Mouse (Mus musculus): Measurements from ENCODE around the gene Sept11. TPM values are rescaled to one million over a fixed set of nuclear protein-coding genes. Genes with fewer than 3 reads are reported as not detected.

The Sept11 gene
- polyA plus RNA-seq, 1 experiment from 2014 or later, result 21.4 TPM

- Histone ChIP-seq H3K4me3 (ENCODE audit: low read depth, low read length) (no peak overlapping the region), H3K27me3 (ENCODE audit: control insufficient read depth, insufficient read depth, low read depth, low read length) (no peaks in the 10 kb centered on the region), H3K27ac (ENCODE audit: low read length) (no peak overlapping the region), H3K36me3 (ENCODE audit: control insufficient read depth, insufficient read depth) (0 out of 2 replicates have a peak, but pooled peaks cover 3% of the 10 kb centered on the region), H3K4me2 (ENCODE audit: low read depth, low read length) (no peak overlapping the region), H3K9ac (ENCODE audit: low read depth, low read length) (no peak overlapping the region), H3K4me1 (ENCODE audit: control insufficient read depth, low read depth, low read length) (no peaks in the 10 kb centered on the region), H3K9me3 (replicated peaks; ENCODE audit: control insufficient read depth, low read length) (no peaks in the 10 kb centered on the region)
- no peak for ATAC-seq (ENCODE audit: low read depth)
- 85% methylated on average over 15 of the region's 15 CpGs for WGBS (ENCODE audit: insufficient replicate concordance)
These were observed 78.2 kb downstream of the Sept11 start for GRCm38 (mm10) chr5:93171420-93171819.

- Histone ChIP-seq H3K4me2 (ENCODE audit: low read depth, low read length) (no peak overlapping the region), H3K27me3 (ENCODE audit: control insufficient read depth, insufficient read depth, low read depth, low read length) (no peaks in the 10 kb centered on the region), H3K36me3 (ENCODE audit: control insufficient read depth, insufficient read depth) (no peaks in the 10 kb centered on the region), H3K27ac (ENCODE audit: low read length) (no peak overlapping the region), H3K4me3 (ENCODE audit: low read depth, low read length) (no peak overlapping the region), H3K9me3 (replicated peaks; ENCODE audit: control insufficient read depth, low read length) (no peaks in the 10 kb centered on the region), H3K9ac (ENCODE audit: low read depth, low read length) (no peak overlapping the region), H3K4me1 (ENCODE audit: control insufficient read depth, low read depth, low read length) (no peaks in the 10 kb centered on the region)
- 77% methylated on average over 6 of the region's 6 CpGs for WGBS (ENCODE audit: insufficient replicate concordance)
- ATAC-seq (ENCODE audit: low read depth), result no peak
These were observed 79.3 kb downstream of the Sept11 start for GRCm38 (mm10) chr5:93172536-93172935.

DNA sequence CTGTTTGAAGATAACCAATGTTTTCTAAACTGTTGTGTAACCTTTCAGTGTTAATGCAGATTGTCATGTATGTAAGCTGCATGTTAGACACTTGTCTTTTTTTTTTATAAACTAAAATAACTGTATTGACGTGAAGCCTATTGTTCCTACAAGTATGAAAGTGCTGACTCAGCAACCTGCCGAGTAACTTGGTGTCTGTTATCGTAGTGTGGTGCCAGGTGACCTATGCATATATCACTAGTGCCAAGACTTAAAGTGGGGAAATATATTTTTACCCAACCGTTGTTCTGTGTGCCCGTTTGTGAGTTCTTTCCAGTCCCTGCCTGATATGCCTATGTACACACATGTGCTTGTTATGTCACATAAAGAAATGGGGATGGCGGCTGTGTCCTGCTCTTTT, 81.4 kb downstream of the Sept11 start:
- ATAC-seq (ENCODE audit: low read depth), result no peak
- Histone ChIP-seq H3K4me2 (ENCODE audit: low read depth, low read length) (no peak overlapping the region), H3K9ac (ENCODE audit: low read depth, low read length) (no peak overlapping the region), H3K9me3 (replicated peaks; ENCODE audit: control insufficient read depth, low read length) (no peaks in the 10 kb centered on the region), H3K36me3 (ENCODE audit: control insufficient read depth, insufficient read depth) (no peaks in the 10 kb centered on the region; the same call in 1 of the 2 replicates), H3K27me3 (ENCODE audit: control insufficient read depth, insufficient read depth, low read depth, low read length) (no peaks in the 10 kb centered on the region), H3K27ac (ENCODE audit: low read length) (no peak overlapping the region), H3K4me3 (ENCODE audit: low read depth, low read length) (no peak overlapping the region), H3K4me1 (ENCODE audit: control insufficient read depth, low read depth, low read length) (no peaks in the 10 kb centered on the region)
- 69% methylated on average over 6 of the region's 6 CpGs for WGBS (ENCODE audit: insufficient replicate concordance)

- Histone ChIP-seq H3K4me1 (ENCODE audit: control insufficient read depth, low read depth, low read length) (no peaks in the 10 kb centered on the region), H3K27ac (ENCODE audit: low read length) (no peak overlapping the region), H3K9me3 (replicated peaks; ENCODE audit: control insufficient read depth, low read length) (no peaks in the 10 kb centered on the region), H3K36me3 (ENCODE audit: control insufficient read depth, insufficient read depth) (peaks cover 9% of the 10 kb centered on the region; the same call in 1 of the 2 replicates), H3K9ac (ENCODE audit: low read depth, low read length) (no peak overlapping the region), H3K27me3 (ENCODE audit: control insufficient read depth, insufficient read depth, low read depth, low read length) (no peaks in the 10 kb centered on the region), H3K4me2 (ENCODE audit: low read depth, low read length) (no peak overlapping the region), H3K4me3 (ENCODE audit: low read depth, low read length) (no peak overlapping the region)
- ATAC-seq (ENCODE audit: low read depth), result no peak
- WGBS (ENCODE audit: insufficient replicate concordance), result 72% methylated on average over 6 of the region's 6 CpGs
These were observed 85.4 kb downstream of the Sept11 start for GRCm38 (mm10) chr5:93178616-93179015.

GRCm38 (mm10) chr5:93180252-93180651, 87.0 kb downstream of the Sept11 start:
- Histone ChIP-seq H3K4me1 (ENCODE audit: control insufficient read depth, low read depth, low read length) (no peaks in the 10 kb centered on the region), H3K27ac (ENCODE audit: low read length) (no peak overlapping the region), H3K36me3 (ENCODE audit: control insufficient read depth, insufficient read depth) (peaks cover 10% of the 10 kb centered on the region; the same call in 1 of the 2 replicates), H3K9me3 (replicated peaks; ENCODE audit: control insufficient read depth, low read length) (no peaks in the 10 kb centered on the region), H3K4me2 (ENCODE audit: low read depth, low read length) (no peak overlapping the region), H3K9ac (ENCODE audit: low read depth, low read length) (no peak overlapping the region), H3K4me3 (ENCODE audit: low read depth, low read length) (no peak overlapping the region), H3K27me3 (ENCODE audit: control insufficient read depth, insufficient read depth, low read depth, low read length) (no peaks in the 10 kb centered on the region)
- WGBS (ENCODE audit: insufficient replicate concordance), result 60% methylated on average over 2 of the region's 2 CpGs
- ATAC-seq (ENCODE audit: low read depth), result no peak

DNA sequence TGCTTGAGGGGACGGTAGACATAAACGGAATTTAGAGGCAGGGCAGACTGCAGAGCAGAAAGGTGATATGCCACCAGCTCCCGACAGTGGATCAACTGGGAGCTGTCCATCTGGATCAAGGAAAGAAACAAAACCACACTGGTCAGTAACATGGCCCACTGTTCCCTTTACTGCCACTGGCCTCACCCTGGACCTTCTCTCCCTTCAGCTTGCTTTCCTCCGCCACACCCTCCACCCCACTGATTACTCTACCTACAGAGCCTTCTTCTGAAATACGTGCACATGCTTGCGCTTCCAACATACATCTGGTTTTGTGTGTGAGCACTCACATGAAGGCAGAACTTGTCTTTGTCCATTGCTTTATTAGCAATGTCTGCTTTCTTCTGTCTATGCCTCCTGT, 90.1 kb downstream of the Sept11 start:
- Histone ChIP-seq H3K36me3 (ENCODE audit: control insufficient read depth, insufficient read depth) (peaks cover 29% of the 10 kb centered on the region), H3K9ac (ENCODE audit: low read depth, low read length) (no peak overlapping the region), H3K4me2 (ENCODE audit: low read depth, low read length) (no peak overlapping the region), H3K4me1 (ENCODE audit: control insufficient read depth, low read depth, low read length) (no peaks in the 10 kb centered on the region), H3K27me3 (ENCODE audit: control insufficient read depth, insufficient read depth, low read depth, low read length) (no peaks in the 10 kb centered on the region), H3K9me3 (replicated peaks; ENCODE audit: control insufficient read depth, low read length) (no peaks in the 10 kb centered on the region), H3K4me3 (ENCODE audit: low read depth, low read length) (no peak overlapping the region), H3K27ac (ENCODE audit: low read length) (no peak overlapping the region)
- no peak for ATAC-seq (ENCODE audit: low read depth)
- WGBS (ENCODE audit: insufficient replicate concordance), result 88% methylated on average over 6 of the region's 6 CpGs

GRCm38 (mm10) chr5:93184548-93184947, 91.3 kb downstream of the Sept11 start:
- Histone ChIP-seq H3K9ac (ENCODE audit: low read depth, low read length) (no peak overlapping the region), H3K4me1 (ENCODE audit: control insufficient read depth, low read depth, low read length) (no peaks in the 10 kb centered on the region), H3K27ac (ENCODE audit: low read length) (no peak overlapping the region), H3K4me2 (ENCODE audit: low read depth, low read length) (no peak overlapping the region), H3K9me3 (replicated peaks; ENCODE audit: control insufficient read depth, low read length) (no peaks in the 10 kb centered on the region), H3K4me3 (ENCODE audit: low read depth, low read length) (no peak overlapping the region), H3K36me3 (ENCODE audit: control insufficient read depth, insufficient read depth) (peaks cover 33% of the 10 kb centered on the region), H3K27me3 (ENCODE audit: control insufficient read depth, insufficient read depth, low read depth, low read length) (no peaks in the 10 kb centered on the region)
- no peak for ATAC-seq (ENCODE audit: low read depth)
- WGBS (ENCODE audit: insufficient replicate concordance), result 88% methylated on average over 6 of the region's 6 CpGs

DNA sequence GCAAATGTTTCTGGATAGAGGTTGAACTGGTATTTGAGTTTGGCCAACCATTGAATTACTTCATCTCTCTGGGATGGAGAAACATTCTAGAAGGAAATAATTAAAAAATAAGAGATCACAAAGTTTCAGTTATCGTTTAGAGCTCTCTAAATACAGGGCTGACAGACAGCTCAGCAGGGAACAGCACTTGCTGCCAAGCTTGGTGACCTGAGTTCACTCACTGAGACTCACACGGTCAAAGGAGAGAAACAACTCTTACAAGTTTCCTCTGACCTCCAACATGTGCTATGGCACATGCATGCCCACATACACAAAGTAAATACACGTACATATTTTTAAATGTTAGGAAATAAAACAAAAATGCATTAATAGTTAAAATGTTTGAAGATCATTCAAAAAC, 96.4 kb downstream of the Sept11 start:
- Histone ChIP-seq H3K27ac (ENCODE audit: low read length) (no peak overlapping the region), H3K4me3 (ENCODE audit: low read depth, low read length) (no peak overlapping the region), H3K9me3 (replicated peaks; ENCODE audit: control insufficient read depth, low read length) (no peaks in the 10 kb centered on the region), H3K4me1 (ENCODE audit: control insufficient read depth, low read depth, low read length) (no peaks in the 10 kb centered on the region; the same call in 1 of the 2 replicates), H3K36me3 (ENCODE audit: control insufficient read depth, insufficient read depth) (peaks cover 26% of the 10 kb centered on the region), H3K4me2 (ENCODE audit: low read depth, low read length) (no peak overlapping the region), H3K9ac (ENCODE audit: low read depth, low read length) (no peak overlapping the region), H3K27me3 (ENCODE audit: control insufficient read depth, insufficient read depth, low read depth, low read length) (no peaks in the 10 kb centered on the region)
- 78% methylated on average over 3 of the region's 3 CpGs for WGBS (ENCODE audit: insufficient replicate concordance)
- ATAC-seq (ENCODE audit: low read depth), result no peak

GRCm38 (mm10) chr5:93190428-93190827, 97.2 kb downstream of the Sept11 start:
- no peak overlapping the region for H3K4me3 ChIP-seq (ENCODE audit: low read depth, low read length)
- H3K4me2 ChIP-seq (ENCODE audit: low read depth, low read length), result no peak overlapping the region
- WGBS (ENCODE audit: insufficient replicate concordance), result 92% methylated on average over 5 of the region's 5 CpGs
- no peaks in the 10 kb centered on the region; the same call in 1 of the 2 replicates for H3K4me1 ChIP-seq (ENCODE audit: control insufficient read depth, low read depth, low read length)
- peaks cover 23% of the 10 kb centered on the region for H3K36me3 ChIP-seq (ENCODE audit: control insufficient read depth, insufficient read depth)
- no peak overlapping the region for H3K9ac ChIP-seq (ENCODE audit: low read depth, low read length)
- H3K27me3 ChIP-seq (ENCODE audit: control insufficient read depth, insufficient read depth, low read depth, low read length), result no peaks in the 10 kb centered on the region
- no peaks in the 10 kb centered on the region for H3K9me3 ChIP-seq (replicated peaks; ENCODE audit: control insufficient read depth, low read length)
- ATAC-seq (ENCODE audit: low read depth), result no peak
- no peak overlapping the region for H3K27ac ChIP-seq (ENCODE audit: low read length)
